Mouse (Mus musculus): ENCODE data around the gene 9130213A22Rik.
A peak's percentile ranks its signal among the peaks of the same experiment; 100 is the strongest.

Gene 9130213A22Rik

GRCm38 (mm10) chr11:69073951-69074775 lies 48.2 kb downstream of the 9130213A22Rik start:
- no peak for DNase-seq

- DNase-seq = peak; percentile 79 to 87
Observed at GRCm38 (mm10) chr11:69073065-69073888, 49.1 kb downstream of the 9130213A22Rik start.

GRCm38 (mm10) chr11:69072666-69073064 lies 49.7 kb downstream of the 9130213A22Rik start:
- peak in 1 of 2 experiments; percentile 46 for DNase-seq

- DNase-seq = no peak
Observed at GRCm38 (mm10) chr11:69072234-69072633, 50.2 kb downstream of the 9130213A22Rik start.

GRCm38 (mm10) chr11:69071262-69071661 lies 51.1 kb downstream of the 9130213A22Rik start:
- no peak for DNase-seq

- peak; percentile 96 to 97 for DNase-seq
Observed at GRCm38 (mm10) chr11:69070590-69071222, 51.7 kb downstream of the 9130213A22Rik start, which contains the start of gene Tmem107. Gene Tmem107, plus strand, starts transcription at chr11:69070806.

- DNase-seq = peak in 1 of 2 experiments; percentile 53
Observed at GRCm38 (mm10) chr11:69070093-69070492, 52.3 kb downstream of the 9130213A22Rik start.

All from cerebellum, postnatal 25 days (tissue).